Mouse (Mus musculus) midbrain, embryonic 13.5 days (tissue): ENCODE measurements at regions not wholly inside any gene's neighbourhood (a gene's known extent, or its start where the extent isn't known, plus 50 kb on each side); places are given as distances from the start of the nearest gene placed in this dataset.

Experiments
- ATAC-seq: fragments of 200-750 bp; cut with Nextera tagmentation; 2 replicates; pipeline ENCODE4 v1.8.0; 2017; ENCODE audit warnings: mild to moderate bottlenecking, moderate TSS enrichment, moderate library complexity
- H3K27ac ChIP-seq: fragments of 300-500 bp; sonication (generic); 2 replicates; pipeline ENCODE4 v1.5.1; 2015; ENCODE audit warnings: inconsistent platforms, mild to moderate bottlenecking, moderate library complexity
- H3K27me3 ChIP-seq: fragments of 300-500 bp; sonication (generic); 2 replicates; pipeline ENCODE4 v1.6.1; 2015; ENCODE audit warnings: mild to moderate bottlenecking, inconsistent platforms
- H3K36me3 ChIP-seq: fragments of 300-500 bp; sonication (generic); 2 replicates; pipeline ENCODE4 v1.6.1; 2015; ENCODE audit warnings: mild to moderate bottlenecking, inconsistent platforms
- H3K4me1 ChIP-seq: fragments of 300-500 bp; sonication (generic); replicated peaks from 2 replicates; pipeline ENCODE4 v1.6.1; 2015; ENCODE audit warnings: inconsistent platforms
- H3K4me2 ChIP-seq: fragments of 300-500 bp; sonication (generic); replicated peaks from 2 replicates; pipeline ENCODE4 v1.6.1; 2015; ENCODE audit warnings: moderate library complexity, mild to moderate bottlenecking, inconsistent platforms
- H3K4me3 ChIP-seq: fragments of 300-500 bp; sonication (generic); replicated peaks from 2 replicates; pipeline ENCODE4 v1.5.1; 2015; ENCODE audit warnings: mild to moderate bottlenecking, inconsistent platforms
- H3K9ac ChIP-seq: fragments of 300-500 bp; sonication (generic); replicated peaks from 2 replicates; pipeline ENCODE4 v1.6.1; 2015; ENCODE audit warnings: mild to moderate bottlenecking, inconsistent platforms
- H3K9me3 ChIP-seq: fragments of 300-500 bp; sonication (generic); 2 replicates; pipeline ENCODE4 v1.6.1; 2016; ENCODE audit warnings: mild to moderate bottlenecking, inconsistent platforms
- WGBS: fragments of 180-500 bp; shearing (Covaris S2); methylation state at CpG from one replicate; pipeline ENCODE4 v1.1.7; 2015; 5-methylcytosine and 5-hydroxymethylcytosine counted together

DNA sequence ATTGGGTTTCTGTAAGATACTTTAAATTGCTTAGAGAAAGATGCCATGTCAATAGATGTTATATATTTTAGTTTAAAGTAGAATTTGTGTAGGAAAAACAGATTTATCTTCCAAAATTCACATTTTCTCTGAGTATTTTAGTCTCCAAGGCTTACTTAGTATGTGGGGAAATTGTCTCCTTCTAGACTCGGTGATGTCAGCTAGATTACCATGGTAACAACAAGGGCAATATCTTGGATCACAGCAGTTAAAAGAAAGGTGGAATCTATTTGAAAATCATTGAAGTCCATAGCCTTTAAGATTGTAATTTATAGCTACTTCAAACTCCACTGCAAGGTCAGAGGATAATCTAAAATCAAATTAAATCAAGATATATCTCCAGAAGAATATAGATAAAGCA, 83.2 kb upstream of the Rgs4 start:
- WGBS: 24% methylated on average over 1 of the region's 1 CpGs
- 0 out of 2 replicates have a peak, but pooled peaks have one; percentile 72 for ATAC-seq
- H3K4me2 ChIP-seq: no peak overlapping the region
- H3K4me3 ChIP-seq: no peak overlapping the region
- H3K4me1 ChIP-seq: no peaks in the 10 kb centered on the region
- H3K9me3 ChIP-seq: no peaks in the 10 kb centered on the region
- no peak overlapping the region for H3K27ac ChIP-seq
- no peaks in the 10 kb centered on the region for H3K27me3 ChIP-seq
- H3K36me3 ChIP-seq: no peaks in the 10 kb centered on the region
- H3K9ac ChIP-seq: no peak overlapping the region

DNA sequence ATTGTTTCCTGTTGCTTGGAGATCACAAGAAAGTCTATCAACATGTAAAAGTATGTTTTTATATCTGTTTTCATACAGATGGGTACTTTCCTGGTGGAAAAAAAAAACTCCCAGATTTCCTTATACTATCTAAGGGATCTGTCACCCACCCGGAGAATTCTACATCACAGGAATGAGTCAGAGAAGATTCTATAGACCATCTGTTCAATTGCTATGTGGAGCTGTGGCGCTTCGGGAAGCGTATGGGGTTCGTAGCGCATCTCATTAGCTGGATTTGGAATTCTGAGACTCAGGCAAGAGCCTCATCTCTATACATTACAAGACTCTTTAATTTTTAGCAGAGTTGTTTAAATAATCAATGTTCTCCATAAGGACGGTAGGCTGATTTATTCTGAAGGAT, 74.6 kb upstream of the Rgs4 start:
- Histone ChIP-seq H3K9me3 (no peaks in the 10 kb centered on the region), H3K27me3 (no peaks in the 10 kb centered on the region), H3K9ac (no peak overlapping the region), H3K27ac (no peak overlapping the region), H3K4me1 (0 out of 2 replicates have a peak, but pooled peaks cover 2% of the 10 kb centered on the region), H3K4me3 (no peak overlapping the region), H3K36me3 (no peaks in the 10 kb centered on the region), H3K4me2 (no peak overlapping the region)
- 66% methylated on average over 7 of the region's 7 CpGs for WGBS
- ATAC-seq: no peak

DNA sequence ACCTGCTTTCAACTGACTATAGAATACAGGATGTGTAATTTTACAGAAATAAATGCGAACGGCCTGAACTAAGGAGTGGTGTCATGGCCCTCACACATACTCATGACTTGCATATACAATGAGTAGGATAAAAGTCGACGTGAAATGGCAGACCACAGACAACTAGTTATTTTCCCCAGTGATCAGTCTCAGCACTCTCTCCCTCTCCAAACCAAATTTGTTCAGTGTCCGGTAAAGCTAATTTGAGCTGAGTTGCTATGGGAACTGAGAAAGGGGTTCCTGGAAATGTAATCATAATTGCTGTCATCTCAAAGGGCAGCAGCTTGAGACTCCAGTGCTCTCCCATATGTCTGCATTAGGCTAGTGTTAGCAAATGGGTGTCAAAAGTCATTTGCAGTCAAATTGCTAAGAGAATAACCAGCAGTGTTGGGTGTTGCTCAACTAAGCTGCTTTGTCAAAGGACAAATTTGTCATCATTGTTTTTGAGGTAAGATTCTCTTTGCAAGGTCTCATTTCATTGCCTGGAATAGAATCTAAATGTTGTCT, 72.0 kb upstream of the Rgs4 start:
- Histone ChIP-seq H3K36me3 (no peaks in the 10 kb centered on the region), H3K27ac (no peak overlapping the region)
- 66% methylated on average over 5 of the region's 5 CpGs for WGBS

DNA sequence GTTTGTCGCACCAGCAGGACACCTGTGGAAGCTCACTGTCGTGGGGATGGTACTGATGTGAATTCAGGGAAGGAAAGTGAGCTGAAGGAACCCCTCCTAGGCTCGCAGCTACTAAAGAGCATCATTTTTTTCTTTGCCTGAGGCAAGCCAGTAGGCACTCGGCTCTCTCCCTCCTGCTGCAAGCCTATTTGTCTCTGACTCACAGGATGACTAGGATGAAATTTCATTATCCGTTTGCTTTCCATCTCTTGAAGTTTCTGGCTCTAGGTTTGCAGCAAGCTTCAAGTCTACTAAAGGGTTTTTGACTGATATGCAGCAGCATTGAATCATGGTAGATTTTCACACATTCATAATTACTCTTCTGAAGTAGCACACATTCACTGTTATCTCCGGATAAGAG, 69.5 kb upstream of the Rgs4 start:
- no peak overlapping the region for H3K4me2 ChIP-seq
- H3K4me1 ChIP-seq: no peaks in the 10 kb centered on the region
- H3K9ac ChIP-seq: no peak overlapping the region
- no peak for ATAC-seq
- H3K27me3 ChIP-seq: no peaks in the 10 kb centered on the region
- no peaks in the 10 kb centered on the region for H3K36me3 ChIP-seq
- H3K9me3 ChIP-seq: no peaks in the 10 kb centered on the region
- no peak overlapping the region for H3K4me3 ChIP-seq
- H3K27ac ChIP-seq: no peak overlapping the region
- WGBS: 71% methylated on average over 6 of the region's 6 CpGs

More for the DNA sequence above, 72.0 kb upstream of the Rgs4 start:
- H3K9me3 ChIP-seq: no peaks in the 10 kb centered on the region
- ATAC-seq: peak; percentile 37; the same call in 1 of the 2 replicates
- H3K4me3 ChIP-seq: no peak overlapping the region
- no peak overlapping the region for H3K9ac ChIP-seq
- H3K27me3 ChIP-seq: no peaks in the 10 kb centered on the region
- no peak overlapping the region for H3K4me2 ChIP-seq
- H3K4me1 ChIP-seq: 0 out of 2 replicates have a peak, but pooled peaks cover 2% of the 10 kb centered on the region

DNA sequence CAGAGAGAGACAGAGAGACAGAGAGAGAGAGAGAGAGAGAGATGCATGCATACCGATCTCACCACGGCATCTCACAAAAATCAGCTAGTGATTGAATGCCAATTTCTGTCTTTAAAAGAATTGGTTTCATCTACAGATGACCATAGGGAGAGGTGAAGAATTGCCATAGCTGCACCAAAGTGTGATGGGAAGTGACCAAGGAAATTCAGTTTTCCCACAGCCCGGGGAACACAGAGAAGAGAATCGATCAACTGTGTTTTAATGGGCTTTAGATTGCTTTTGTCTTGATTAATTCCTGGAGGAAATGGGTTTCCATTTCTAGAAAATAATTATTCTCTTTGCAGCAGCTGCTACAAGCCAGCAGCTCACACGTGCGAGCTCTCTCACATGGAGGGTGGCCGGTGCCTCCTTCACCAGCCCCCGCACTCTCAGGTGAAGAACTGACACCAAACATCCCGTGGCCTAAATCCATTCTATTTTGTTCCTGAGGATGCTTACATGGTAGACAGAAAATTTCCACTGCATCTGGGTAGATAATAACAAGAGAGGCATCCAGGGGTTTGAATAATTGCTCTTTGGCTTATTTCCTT, 65.2 kb upstream of the Rgs4 start:
- H3K27me3 ChIP-seq: no peaks in the 10 kb centered on the region
- 58% methylated on average over 9 of the region's 9 CpGs for WGBS
- H3K27ac ChIP-seq: peak overlapping the region; percentile 45; the same call in 1 of the 2 replicates
- H3K9ac ChIP-seq: no peak overlapping the region
- ATAC-seq: no peak
- no peaks in the 10 kb centered on the region for H3K4me1 ChIP-seq
- H3K4me3 ChIP-seq: no peak overlapping the region
- no peaks in the 10 kb centered on the region for H3K36me3 ChIP-seq
- H3K9me3 ChIP-seq: no peaks in the 10 kb centered on the region
- H3K4me2 ChIP-seq: no peak overlapping the region

DNA sequence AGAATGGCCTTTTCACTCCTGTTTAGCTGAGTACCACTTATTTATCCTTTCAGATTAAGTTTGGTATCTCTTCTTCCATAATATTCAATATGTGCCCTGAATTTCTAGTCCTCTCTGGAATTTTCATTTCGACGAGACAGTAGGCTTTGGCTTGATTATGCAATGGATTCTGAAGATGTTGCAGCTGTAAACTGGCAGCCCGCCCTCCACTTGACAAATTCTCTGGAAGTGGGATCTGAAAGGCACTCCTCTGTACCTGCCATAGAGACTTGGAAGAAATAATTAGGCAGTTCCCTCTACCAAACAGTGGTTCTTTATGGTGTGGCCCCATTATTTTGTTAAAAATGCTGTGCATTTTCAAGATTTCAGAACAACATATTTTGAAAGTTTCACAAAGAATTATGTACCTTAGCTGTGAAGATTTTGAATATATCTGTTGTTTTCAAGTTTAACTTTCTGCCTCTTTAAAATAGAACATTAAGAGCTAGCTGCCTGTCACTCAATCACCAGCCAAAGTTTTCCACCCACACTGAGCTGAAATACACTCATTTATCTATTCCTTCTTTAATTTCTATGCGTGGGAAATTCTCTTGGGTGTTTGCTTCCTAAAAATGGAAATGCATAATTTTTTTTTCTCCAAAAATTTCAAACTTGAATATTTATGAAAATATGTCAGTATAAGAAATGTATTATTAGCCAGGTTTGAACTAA, 56.1 kb upstream of the Rgs4 start:
- no peak overlapping the region for H3K9ac ChIP-seq
- H3K4me2 ChIP-seq: no peak overlapping the region
- ATAC-seq: no peak
- H3K4me3 ChIP-seq: no peak overlapping the region
- H3K27ac ChIP-seq: no peak overlapping the region
- 86% methylated on average over 4 of the region's 4 CpGs for WGBS
- no peaks in the 10 kb centered on the region for H3K36me3 ChIP-seq
- H3K27me3 ChIP-seq: no peaks in the 10 kb centered on the region
- no peaks in the 10 kb centered on the region for H3K4me1 ChIP-seq
- H3K9me3 ChIP-seq: no peaks in the 10 kb centered on the region

DNA sequence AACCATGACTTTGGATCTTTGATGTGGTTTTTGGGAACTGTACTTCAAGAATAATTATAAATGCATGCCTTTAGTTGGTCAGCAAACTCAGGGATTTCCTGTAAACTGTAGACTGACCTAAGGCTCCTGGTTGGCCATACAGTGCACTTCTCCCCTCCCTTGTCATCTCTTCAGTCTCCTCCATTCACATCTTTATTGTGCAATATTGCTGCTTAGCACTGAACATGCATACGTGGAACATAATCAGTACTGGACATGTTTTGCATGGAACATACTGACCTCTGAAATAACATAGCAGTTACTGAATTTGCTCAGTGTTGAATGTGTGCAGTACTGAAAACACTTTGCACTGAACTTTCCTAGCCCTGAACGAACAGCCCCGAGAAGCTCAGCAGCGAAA, 55.4 kb upstream of the Rgs4 start:
- Histone ChIP-seq H3K27ac (no peak overlapping the region), H3K4me1 (no peaks in the 10 kb centered on the region), H3K4me3 (no peak overlapping the region), H3K9me3 (no peaks in the 10 kb centered on the region), H3K36me3 (no peaks in the 10 kb centered on the region), H3K27me3 (no peaks in the 10 kb centered on the region), H3K4me2 (no peak overlapping the region), H3K9ac (no peak overlapping the region)
- ATAC-seq: no peak
- 93% methylated on average over 4 of the region's 4 CpGs for WGBS

DNA sequence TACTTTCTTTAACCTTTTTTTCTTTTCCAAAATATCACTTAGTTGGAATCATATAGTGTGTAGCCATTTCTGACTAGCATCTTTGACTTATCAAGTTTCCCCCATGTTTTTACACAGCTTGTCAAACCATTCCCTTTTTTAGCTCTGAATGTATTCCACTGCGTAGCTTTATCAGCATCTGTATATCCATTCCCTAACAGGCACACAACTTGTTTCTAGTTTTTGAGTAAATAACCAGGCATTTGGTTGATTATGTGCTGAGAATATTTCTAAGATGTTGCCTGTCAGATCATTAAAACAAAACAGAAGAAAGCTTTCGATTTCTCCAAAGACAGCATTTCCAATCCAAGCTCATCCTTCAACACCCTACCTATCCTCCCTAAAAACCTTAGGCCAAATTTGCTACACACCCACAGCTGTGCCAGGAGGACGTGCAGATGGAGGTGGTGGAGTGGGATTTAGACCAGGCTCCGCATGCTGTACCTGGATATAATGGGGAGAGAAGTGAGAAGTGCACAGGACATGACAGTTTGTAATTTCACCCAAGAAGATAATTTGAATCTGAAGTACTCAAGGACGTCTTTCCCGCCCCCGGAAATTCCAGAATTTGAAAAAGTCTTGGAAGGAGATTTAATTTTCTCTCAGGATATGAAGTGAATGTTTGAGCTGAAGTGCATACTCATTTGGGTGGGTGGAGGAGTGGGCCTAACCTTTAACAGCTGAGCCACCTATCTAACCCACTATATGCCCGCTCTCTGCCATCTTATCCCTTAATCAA, 54.8 kb upstream of the Rgs4 start:
- no peak for ATAC-seq
- Histone ChIP-seq H3K9me3 (no peaks in the 10 kb centered on the region), H3K27ac (no peak overlapping the region), H3K4me1 (no peaks in the 10 kb centered on the region), H3K4me3 (no peak overlapping the region), H3K9ac (no peak overlapping the region), H3K36me3 (no peaks in the 10 kb centered on the region), H3K27me3 (no peaks in the 10 kb centered on the region), H3K4me2 (no peak overlapping the region)
- whole genome bisulfite sequencing: 86% methylated on average over 8 of the region's 8 CpGs
